Comparison of ENCODE assay signal across 28 mouse cellular contexts in the genomic region with DNA sequence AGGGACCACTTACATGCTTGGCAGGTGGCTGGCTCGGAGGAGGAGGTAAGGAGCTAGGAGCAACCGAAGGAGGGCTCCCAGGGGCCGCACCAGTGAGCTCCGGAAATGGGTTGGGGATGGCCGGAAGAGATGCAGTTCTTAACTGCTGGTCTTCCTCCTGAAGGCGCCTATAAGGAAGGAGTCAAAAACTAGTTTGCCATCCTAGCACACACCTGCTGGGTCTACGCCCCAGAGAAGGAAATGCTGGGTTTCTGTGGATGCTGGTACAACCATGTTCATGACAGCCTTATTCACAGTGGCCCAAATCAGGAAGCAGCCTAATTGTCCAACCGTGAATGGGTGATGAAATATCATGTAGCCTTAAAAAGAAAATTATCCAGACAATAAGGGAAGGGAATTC.
DNase-seq lines count a peak whose midpoint lies in the region; ATAC-seq and TF ChIP-seq lines count a peak whose summit lies in the region.
"Had no signal": no experiment of that assay in that cellular context is flagged by ENCODE, and none has a peak within 500 bp of the region (broad histone marks: within the 10 kb centered on the region; RNA-seq: fewer than 3 reads in every experiment).

No protein-coding gene starts in this region.

- no peaks in the 10 kb centered on the region for H3K27me3 ChIP-seq in heart, embryonic 10.5 days (ENCODE audit: insufficient read depth, poor library complexity, severe bottlenecking)
- H3K27me3 ChIP-seq in intestine, embryonic 15.5 days (replicated peaks): no peaks in the 10 kb centered on the region
- no peaks in the 10 kb centered on the region for H3K27me3 ChIP-seq in intestine, postnatal 0 days (replicated peaks; ENCODE audit: control insufficient read depth, insufficient read depth, low read length)
- no peaks in the 10 kb centered on the region for H3K27me3 ChIP-seq in heart, postnatal 0 days (ENCODE audit: control insufficient read depth, insufficient read depth, low read length)
- H3K27me3 ChIP-seq: CH12.LX; embryonic facial prominence, embryonic 13.5 days; limb, embryonic 12.5 days; liver, embryonic 15.5 days; midbrain, embryonic 15.5 days; neural tube, embryonic 12.5 days; Patski had no signal

- H3K4me1 ChIP-seq in heart, embryonic 10.5 days: peaks cover 57% of the 10 kb centered on the region
- 0 out of 2 replicates have a peak, but pooled peaks cover 16% of the 10 kb centered on the region for H3K4me1 ChIP-seq in intestine, embryonic 15.5 days (replicated peaks)
- H3K4me1 ChIP-seq in intestine, postnatal 0 days (replicated peaks; ENCODE audit: control insufficient read depth, insufficient read depth, low read length): no peaks in the 10 kb centered on the region
- peaks cover 47% of the 10 kb centered on the region for H3K4me1 ChIP-seq in heart, postnatal 0 days (ENCODE audit: control insufficient read depth, insufficient read depth)

- no peaks in the 10 kb centered on the region for H3K9me3 ChIP-seq in heart, embryonic 10.5 days
- H3K9me3 ChIP-seq in intestine, embryonic 15.5 days: no peaks in the 10 kb centered on the region
- no peaks in the 10 kb centered on the region for H3K9me3 ChIP-seq in intestine, postnatal 0 days (ENCODE audit: control insufficient read depth)
- H3K9me3 ChIP-seq in heart, postnatal 0 days (replicated peaks; ENCODE audit: control insufficient read depth, low read length): no peaks in the 10 kb centered on the region
- H3K9me3 ChIP-seq: liver, embryonic 15.5 days; midbrain, embryonic 15.5 days; neural tube, embryonic 12.5 days had no signal

- H3K9ac ChIP-seq in intestine, embryonic 15.5 days: no peak overlapping the region
- no peak overlapping the region for H3K9ac ChIP-seq in intestine, postnatal 0 days (ENCODE audit: low read depth, low read length)
- H3K9ac ChIP-seq in heart, postnatal 0 days (replicated peaks; ENCODE audit: low read depth, low read length): no peak overlapping the region
- H3K9ac ChIP-seq: embryonic facial prominence, embryonic 13.5 days; limb, embryonic 12.5 days; liver, embryonic 15.5 days; midbrain, embryonic 15.5 days; neural tube, embryonic 12.5 days had no signal

- no peak for TF ChIP-seq EP300 in heart, postnatal 0 days (IDR thresholded peaks at IDR 0.05; ENCODE audit: low read depth)

- TF ChIP-seq CTCF in intestine, postnatal 0 days (IDR thresholded peaks at IDR 0.05; ENCODE audit: low read depth): no peak
- no peak for TF ChIP-seq CTCF in heart, postnatal 0 days (IDR thresholded peaks at IDR 0.05; ENCODE audit: low read depth)

- WGBS in heart, embryonic 10.5 days: 84% methylated on average over 8 of the region's 8 CpGs
- 88% methylated on average over 8 of the region's 8 CpGs for WGBS in intestine, embryonic 15.5 days
- 89% methylated on average over 8 of the region's 8 CpGs for WGBS in intestine, postnatal 0 days
- 79% methylated on average over 8 of the region's 8 CpGs for WGBS in heart, postnatal 0 days

- H3K4me2 ChIP-seq in intestine, embryonic 15.5 days (replicated peaks): no peak overlapping the region
- H3K4me2 ChIP-seq in intestine, postnatal 0 days (replicated peaks; ENCODE audit: low read depth): no peak overlapping the region
- H3K4me2 ChIP-seq in heart, postnatal 0 days (ENCODE audit: low read depth, low read length): no peak overlapping the region
- H3K4me2 ChIP-seq: embryonic facial prominence, embryonic 13.5 days; limb, embryonic 12.5 days; liver, embryonic 15.5 days; midbrain, embryonic 15.5 days; neural tube, embryonic 12.5 days had no signal

- H3K27ac ChIP-seq in heart, embryonic 10.5 days: peak overlapping the region; percentile 76; the same call in 1 of the 2 replicates
- 0 out of 2 replicates have a peak overlapping the region, but pooled peaks have one; percentile 4 for H3K27ac ChIP-seq in intestine, embryonic 15.5 days
- no peak overlapping the region for H3K27ac ChIP-seq in intestine, postnatal 0 days (ENCODE audit: low read depth, low read length)
- peak overlapping the region; percentile 84 for H3K27ac ChIP-seq in heart, postnatal 0 days (ENCODE audit: low read depth)
- H3K27ac ChIP-seq: embryonic facial prominence, embryonic 13.5 days; layer of hippocampus, adult 2 months; limb, embryonic 12.5 days; liver, embryonic 15.5 days; macrophage; midbrain, embryonic 15.5 days; neural tube, embryonic 12.5 days had no signal

- peaks cover 76% of the 10 kb centered on the region for H3K36me3 ChIP-seq in heart, embryonic 10.5 days
- peaks cover 4% of the 10 kb centered on the region for H3K36me3 ChIP-seq in intestine, embryonic 15.5 days
- H3K36me3 ChIP-seq in intestine, postnatal 0 days (ENCODE audit: control insufficient read depth, insufficient read depth): no peaks in the 10 kb centered on the region
- H3K36me3 ChIP-seq in heart, postnatal 0 days (replicated peaks; ENCODE audit: control insufficient read depth, insufficient read depth, low read length): peaks cover 44% of the 10 kb centered on the region
- H3K36me3 ChIP-seq: G1E; midbrain, embryonic 15.5 days had no signal

- no peak overlapping the region for H3K4me3 ChIP-seq in heart, embryonic 10.5 days
- no peak overlapping the region for H3K4me3 ChIP-seq in intestine, embryonic 15.5 days (replicated peaks)
- H3K4me3 ChIP-seq in intestine, postnatal 0 days (ENCODE audit: low read depth, low read length): no peak overlapping the region
- H3K4me3 ChIP-seq in heart, postnatal 0 days (ENCODE audit: low read depth, low read length): no peak overlapping the region
- H3K4me3 ChIP-seq: embryonic facial prominence, embryonic 13.5 days; layer of hippocampus, adult 2 months; limb, embryonic 12.5 days; liver, embryonic 15.5 days; midbrain, embryonic 15.5 days; neural tube, embryonic 12.5 days had no signal

- intact Hi-C loops in left cerebral cortex, postnatal 14 days (cut with DNase I): no loop called here

- peak; percentile 70 for DNase-seq in heart, embryonic 10.5 days (ENCODE audit: low spot score)
- no peak for DNase-seq in heart, adult 9 months (ENCODE audit: low spot score in 2 of 2)
- DNase-seq in heart, postnatal 0 days (ENCODE audit: low spot score): no peak
- DNase-seq in left cerebral cortex, postnatal 14 days (ENCODE audit: low spot score in 2 of 2): no peak
- DNase-seq: adrenal gland, adult 2 months; B cell, adult 2 months; cerebellum, adult 11 months; cerebellum, postnatal 14 days; kidney, postnatal 25 days; right cerebral cortex, postnatal 14 days; thymus, postnatal 14 days had no signal

- no peak for ATAC-seq in intestine, embryonic 15.5 days
- ATAC-seq in intestine, postnatal 0 days: no peak
- ATAC-seq in common myeloid progenitor, adult 5-6 weeks (replicated peaks; ENCODE audit: low read depth, poor library complexity, severe bottlenecking): peak; percentile 43; the same call in 1 of the 2 replicates
- ATAC-seq in heart, postnatal 0 days (ENCODE audit: insufficient read depth, low read depth): no peak
- ATAC-seq: forebrain, embryonic 14.5 days; hindbrain, embryonic 16.5 days; intestine, embryonic 16.5 days; lung, postnatal 0 days; midbrain, embryonic 15.5 days; Patski had no signal
